Mouse (Mus musculus): ENCODE results near the gene Fam136a.

DNA sequence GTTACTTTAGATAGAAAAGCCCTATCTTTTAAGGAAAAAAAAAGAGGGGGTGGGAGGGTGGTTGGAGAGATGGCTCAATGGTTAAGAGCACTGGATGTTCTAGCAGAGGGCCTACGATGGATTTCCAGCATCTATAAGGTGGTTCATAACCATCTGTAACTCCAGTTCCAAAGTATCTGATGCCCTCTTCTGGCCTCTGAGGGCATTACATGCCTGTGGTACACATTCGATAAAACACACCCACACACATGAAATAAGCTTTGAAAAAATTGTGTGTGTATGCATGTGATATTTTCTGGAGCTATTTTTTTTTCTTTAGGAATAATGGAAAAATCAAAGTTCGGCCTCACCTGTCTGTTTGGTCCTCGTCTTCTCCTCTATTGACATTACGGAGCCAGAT is 25.9 kb downstream of the Fam136a start:
- no peak for TF ChIP-seq CTCF (IDR thresholded peaks at IDR 0.05; ENCODE audit: extremely low read depth, insufficient read depth, insufficient read length, insufficient replicate concordance)
- TF ChIP-seq POLR2A (IDR thresholded peaks at IDR 0.05; ENCODE audit: low read depth, low read length) = no peak

Data from spleen, adult 2 months (tissue).